Mouse (Mus musculus) heart, embryonic 12.5 days (tissue): Measurements from ENCODE around the gene Gm37240. TPM values are rescaled to one million over a fixed set of nuclear protein-coding genes. Genes with fewer than 3 reads are reported as not detected.
A peak's percentile ranks its signal among the peaks of the same experiment; 100 is the strongest.

Source experiments
- ATAC-seq: fragments of 200-750 bp; cut with Nextera tagmentation; 2 replicates; pipeline ENCODE4 v1.8.0; 2017; ENCODE audit warnings: moderate TSS enrichment, moderate library complexity; ENCODE audit not compliant: insufficient number of reproducible peaks, low FRiP score
- H3K27ac ChIP-seq: fragments of 300-500 bp; sonication (generic); 2 replicates; pipeline ENCODE4 v1.5.1; 2016; ENCODE audit warnings: mild to moderate bottlenecking, moderate library complexity; ENCODE audit not compliant: poor library complexity, severe bottlenecking
- H3K27me3 ChIP-seq: fragments of 300-500 bp; sonication (generic); replicated peaks from 2 replicates; pipeline ENCODE4 v1.6.1; 2016; ENCODE audit warnings: mild to moderate bottlenecking, moderate library complexity
- H3K36me3 ChIP-seq: fragments of 300-500 bp; sonication (generic); 2 replicates; pipeline ENCODE4 v1.6.1; 2016; ENCODE audit warnings: mild to moderate bottlenecking, moderate library complexity
- H3K4me1 ChIP-seq: fragments of 300-500 bp; sonication (generic); replicated peaks from 2 replicates; pipeline ENCODE4 v1.6.1; 2016; ENCODE audit warnings: mild to moderate bottlenecking
- H3K4me2 ChIP-seq: fragments of 300-500 bp; sonication (generic); 2 replicates; pipeline ENCODE4 v1.6.1; 2016; ENCODE audit warnings: mild to moderate bottlenecking, moderate library complexity
- H3K4me3 ChIP-seq: fragments of 300-500 bp; sonication (generic); 2 replicates; pipeline ENCODE4 v1.5.1; 2016; ENCODE audit warnings: mild to moderate bottlenecking
- H3K9ac ChIP-seq: fragments of 300-500 bp; sonication (generic); 2 replicates; pipeline ENCODE4 v1.6.1; 2016; ENCODE audit warnings: mild to moderate bottlenecking, moderate library complexity
- H3K9me3 ChIP-seq: fragments of 300-500 bp; sonication (generic); replicated peaks from 2 replicates; pipeline ENCODE4 v1.6.1; 2016; ENCODE audit warnings: mild to moderate bottlenecking, moderate library complexity
- WGBS: fragments of 180-500 bp; shearing (Covaris S2); methylation state at CpG from one replicate; pipeline ENCODE4 v1.1.7; 2016; 5-methylcytosine and 5-hydroxymethylcytosine counted together
- polyA plus RNA-seq: library from polyadenylated mRNA; unstranded; fragments of >200 nt; fragmentation: Nextera tagmentation; extraction: Ambion mirVana; gene quantifications from 2 replicates; pipeline ENCODE4 v1.2.1, GENCODE M21; 2016

Gm37240 gene
- polyA plus RNA-seq, 1 experiment from 2014 or later, result 4.6 TPM

DNA sequence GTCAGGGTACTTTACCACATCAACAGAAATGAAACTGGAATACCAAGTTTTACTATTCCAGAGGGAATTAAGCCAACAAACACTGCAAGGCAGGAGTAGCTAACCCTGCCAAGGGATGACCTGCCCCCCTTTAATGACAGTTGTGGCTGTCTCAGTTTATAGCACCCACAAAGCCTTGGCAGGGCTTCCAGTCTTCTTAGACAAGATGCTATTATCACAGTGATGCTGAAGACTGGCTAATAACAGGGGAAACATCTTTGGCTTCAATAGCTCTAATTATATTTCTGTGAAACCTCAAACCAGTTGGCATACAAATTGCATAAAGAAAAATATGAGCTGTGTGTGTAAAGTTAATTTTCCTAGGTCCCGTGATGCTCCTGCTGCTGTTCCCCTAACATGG lies 41.0 kb downstream of the Gm37240 start:
- 88% methylated on average over 1 of the region's 1 CpGs for WGBS
- no peak for ATAC-seq
- Histone ChIP-seq H3K36me3 (no peaks in the 10 kb centered on the region), H3K4me2 (no peak overlapping the region), H3K4me1 (peaks cover 16% of the 10 kb centered on the region), H3K27ac (no peak overlapping the region), H3K27me3 (no peaks in the 10 kb centered on the region), H3K9ac (no peak overlapping the region), H3K9me3 (no peaks in the 10 kb centered on the region), H3K4me3 (no peak overlapping the region)

DNA sequence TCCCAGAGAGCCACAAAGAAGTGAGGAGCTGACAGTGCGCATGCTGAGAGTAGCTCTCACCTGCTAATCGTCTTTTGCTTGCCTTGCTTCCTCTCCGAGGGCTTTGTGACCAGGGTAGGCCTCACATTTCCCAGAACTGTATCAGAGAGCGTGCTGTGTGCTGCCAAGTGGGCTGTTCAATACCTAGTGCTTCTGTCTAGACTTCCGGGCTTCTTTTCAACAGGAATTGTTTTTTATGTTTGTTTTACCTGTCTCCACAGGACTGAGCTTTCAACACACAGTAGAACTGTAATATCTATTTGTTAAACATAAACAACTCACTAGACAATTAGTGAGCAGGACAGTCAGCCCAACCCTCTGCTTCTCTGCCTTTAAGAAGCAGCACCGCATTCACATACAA lies 42.0 kb downstream of the Gm37240 start:
- no peak overlapping the region for H3K9ac ChIP-seq
- no peak overlapping the region for H3K4me2 ChIP-seq
- no peak overlapping the region for H3K27ac ChIP-seq
- H3K4me1 ChIP-seq, result peaks cover 16% of the 10 kb centered on the region
- H3K9me3 ChIP-seq, result no peaks in the 10 kb centered on the region
- no peaks in the 10 kb centered on the region for H3K27me3 ChIP-seq
- no peak for ATAC-seq
- no peak overlapping the region for H3K4me3 ChIP-seq
- H3K36me3 ChIP-seq, result no peaks in the 10 kb centered on the region
- 68% methylated on average over 6 of the region's 6 CpGs for WGBS

DNA sequence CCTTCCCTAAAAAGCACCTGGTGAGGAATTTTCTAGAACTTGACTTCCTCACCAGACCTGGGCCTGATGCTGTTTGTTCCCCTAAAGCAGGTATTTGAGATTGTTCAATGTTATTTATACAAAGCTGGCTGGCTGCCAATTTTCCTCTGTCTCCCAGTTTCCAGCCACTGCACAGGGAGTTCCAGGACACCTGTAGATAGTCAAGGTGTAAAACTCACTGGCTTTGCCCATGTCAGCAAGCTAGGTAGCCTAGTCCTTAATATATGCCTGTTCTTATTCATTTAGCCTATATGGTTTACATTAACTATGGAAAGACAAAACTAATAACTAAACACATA lies 44.5 kb downstream of the Gm37240 start:
- H3K9me3 ChIP-seq, result no peaks in the 10 kb centered on the region
- no peak overlapping the region; the same call in 1 of the 2 replicates for H3K4me2 ChIP-seq
- ATAC-seq, result no peak
- H3K27me3 ChIP-seq, result no peaks in the 10 kb centered on the region
- peak overlapping the region; percentile 72; the same call in 1 of the 2 replicates for H3K27ac ChIP-seq
- peaks cover 22% of the 10 kb centered on the region for H3K4me1 ChIP-seq
- no peaks in the 10 kb centered on the region for H3K36me3 ChIP-seq
- H3K4me3 ChIP-seq, result no peak overlapping the region
- no peak overlapping the region for H3K9ac ChIP-seq

DNA sequence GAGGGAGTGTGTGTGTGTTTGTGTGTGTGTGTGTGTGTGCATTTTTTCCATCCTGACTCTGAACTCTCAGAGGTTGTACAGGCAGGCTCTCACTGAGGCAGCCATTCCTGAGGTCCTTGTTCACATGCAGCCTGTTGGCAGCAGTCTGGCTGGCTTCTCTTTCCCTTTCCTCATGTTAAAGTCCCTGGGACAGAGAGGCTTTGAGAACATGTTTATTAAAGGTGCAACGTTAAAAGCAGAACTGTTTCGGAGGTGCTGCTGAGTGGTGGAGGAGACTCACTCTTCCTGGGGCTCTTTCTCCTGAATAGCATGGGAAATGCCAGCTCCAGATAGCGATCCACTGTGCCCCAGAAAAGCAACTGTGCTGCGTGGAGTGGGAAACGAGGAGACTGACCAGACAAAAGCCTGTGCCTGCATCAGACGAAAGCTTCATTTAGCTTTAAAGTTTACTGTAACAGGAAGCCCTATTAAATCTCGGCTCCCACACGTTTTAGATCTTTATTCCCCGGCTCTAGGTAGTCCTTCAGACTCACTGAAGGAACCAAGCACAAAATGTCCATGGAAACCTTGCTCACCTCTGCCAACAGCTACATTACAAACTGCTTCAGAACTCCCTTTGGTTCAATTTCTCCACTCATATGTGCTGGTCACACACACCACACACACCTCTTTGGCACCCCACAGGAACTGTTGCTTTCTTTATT lies 45.0 kb downstream of the Gm37240 start:
- Histone ChIP-seq H3K4me1 (peaks cover 22% of the 10 kb centered on the region), H3K27me3 (no peaks in the 10 kb centered on the region), H3K27ac (peak overlapping the region; percentile 72), H3K9ac (no peak overlapping the region), H3K9me3 (no peaks in the 10 kb centered on the region), H3K4me3 (no peak overlapping the region), H3K4me2 (peak overlapping the region; percentile 3), H3K36me3 (no peaks in the 10 kb centered on the region)
- no peak for ATAC-seq
- WGBS, result 30% methylated on average over 9 of the region's 9 CpGs

DNA sequence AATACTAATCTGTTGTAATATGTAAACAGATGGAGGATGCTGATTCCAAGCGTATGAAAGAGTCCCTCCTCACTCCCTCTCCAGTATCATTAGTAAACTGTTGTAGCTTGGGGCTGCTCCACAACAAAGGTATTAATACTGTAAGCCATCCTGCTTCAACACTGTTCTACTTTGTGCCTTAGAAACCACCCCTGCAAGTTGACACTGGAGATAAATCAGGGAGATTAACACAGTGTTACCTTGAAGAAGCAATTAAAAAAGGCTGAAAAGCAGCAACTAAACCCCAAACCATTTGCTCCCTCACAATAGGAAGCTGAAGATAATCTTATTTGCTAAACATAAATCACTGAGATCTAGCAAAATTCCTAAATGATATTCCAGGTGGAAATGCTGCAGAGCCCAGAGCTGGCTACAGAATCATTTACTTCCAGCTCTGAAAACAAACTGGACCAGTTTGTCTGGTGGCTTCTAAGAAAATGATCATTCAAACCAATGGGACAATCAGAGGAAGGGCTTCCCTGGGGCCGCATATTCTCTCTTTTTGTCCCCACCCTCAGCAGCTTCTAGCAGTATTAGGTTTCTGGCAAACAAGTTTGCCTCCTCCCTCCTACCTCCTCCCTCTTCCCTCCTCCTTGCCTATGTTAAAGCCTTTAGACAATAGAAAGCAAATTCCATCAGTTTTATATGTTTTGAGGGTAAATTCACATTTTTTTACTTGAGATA lies 45.7 kb downstream of the Gm37240 start:
- ATAC-seq, result no peak
- Histone ChIP-seq H3K4me2 (no peak overlapping the region), H3K27me3 (no peaks in the 10 kb centered on the region), H3K9ac (no peak overlapping the region), H3K27ac (peak overlapping the region; percentile 72; the same call in 1 of the 2 replicates), H3K4me1 (peaks cover 22% of the 10 kb centered on the region), H3K9me3 (no peaks in the 10 kb centered on the region), H3K4me3 (no peak overlapping the region), H3K36me3 (no peaks in the 10 kb centered on the region)
- WGBS, result 48% methylated on average over 2 of the region's 2 CpGs

DNA sequence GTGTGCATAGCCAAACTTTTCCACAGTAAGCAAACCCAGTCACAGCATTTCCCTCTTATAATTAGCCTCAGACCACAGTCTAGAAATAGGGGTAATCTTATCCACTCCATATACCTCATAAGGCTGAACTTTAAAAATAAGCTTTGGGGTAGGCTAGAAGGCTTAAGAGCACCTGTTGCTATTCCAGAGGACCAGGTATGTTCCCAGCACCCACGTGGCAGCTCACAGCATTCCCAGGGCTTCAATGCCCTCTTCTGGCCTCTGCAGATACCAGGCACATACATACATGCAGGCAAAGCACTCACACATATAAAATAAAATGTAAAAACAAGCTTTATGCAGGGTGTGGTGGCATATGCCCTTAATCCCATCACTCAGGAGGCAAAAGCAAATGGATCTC lies 53.7 kb downstream of the Gm37240 start:
- H3K4me2 ChIP-seq, result no peak overlapping the region
- no peaks in the 10 kb centered on the region for H3K27me3 ChIP-seq
- no peak overlapping the region for H3K4me3 ChIP-seq
- H3K36me3 ChIP-seq, result no peaks in the 10 kb centered on the region
- H3K27ac ChIP-seq, result no peak overlapping the region
- ATAC-seq, result no peak
- H3K9me3 ChIP-seq, result no peaks in the 10 kb centered on the region
- no peak overlapping the region for H3K9ac ChIP-seq
- peaks cover 4% of the 10 kb centered on the region; the same call in 1 of the 2 replicates for H3K4me1 ChIP-seq
- 72% methylated on average over 1 of the region's 1 CpGs for WGBS

DNA sequence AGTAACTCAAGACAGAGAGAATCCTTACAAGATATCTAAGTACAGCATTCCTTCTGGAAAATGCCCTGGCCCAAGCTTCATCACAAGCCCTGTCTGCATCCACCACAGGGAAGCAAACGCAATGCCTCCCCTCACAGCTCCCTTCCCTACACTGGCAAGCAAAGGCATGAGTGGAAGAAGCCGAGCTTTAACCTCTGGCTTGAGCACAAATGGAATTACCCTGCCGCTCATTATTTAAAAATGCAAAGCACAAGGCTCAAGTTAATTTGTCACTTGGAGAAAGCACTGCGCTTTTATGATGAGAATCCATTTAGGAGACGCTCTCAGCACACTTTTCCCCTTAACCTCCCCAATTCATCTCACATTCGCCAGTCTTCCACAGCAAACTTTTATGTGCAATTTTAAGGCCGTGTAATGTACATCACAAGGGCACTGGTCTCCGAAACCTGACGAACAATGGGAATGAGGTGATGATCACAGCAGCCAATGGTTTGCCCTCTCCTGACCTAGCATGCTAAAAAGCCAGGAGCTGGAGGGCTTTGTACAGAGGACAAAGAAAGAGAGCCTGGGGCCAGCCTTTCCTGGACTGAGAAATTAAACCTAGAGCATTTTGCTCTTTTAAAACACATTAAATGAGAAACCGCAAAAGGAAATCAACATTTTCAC lies 54.7 kb downstream of the Gm37240 start:
- no peak for ATAC-seq
- Histone ChIP-seq H3K4me1 (no peaks in the 10 kb centered on the region), H3K27me3 (no peaks in the 10 kb centered on the region), H3K27ac (no peak overlapping the region), H3K9me3 (no peaks in the 10 kb centered on the region), H3K4me2 (no peak overlapping the region), H3K4me3 (no peak overlapping the region), H3K9ac (no peak overlapping the region), H3K36me3 (no peaks in the 10 kb centered on the region)
- WGBS, result 84% methylated on average over 10 of the region's 10 CpGs

DNA sequence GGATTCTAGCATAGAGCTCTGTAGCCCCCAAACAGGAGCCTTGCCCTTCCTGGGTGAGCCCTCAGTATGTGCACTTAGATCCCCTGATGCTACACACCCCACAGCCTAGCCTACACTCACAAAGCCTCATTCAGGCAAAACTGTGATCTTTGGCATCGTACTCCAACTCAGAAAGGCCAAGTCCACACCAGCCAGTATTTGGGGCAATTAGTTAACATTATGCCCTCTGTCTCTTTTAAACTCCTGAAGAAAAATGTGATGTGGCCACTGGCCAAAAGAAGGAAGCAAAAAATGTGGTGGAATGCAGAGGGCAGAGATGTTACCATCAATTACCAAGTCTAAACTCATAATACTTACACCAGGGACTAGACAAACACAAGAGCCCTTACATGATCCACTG lies 55.5 kb downstream of the Gm37240 start:
- H3K4me2 ChIP-seq, result no peak overlapping the region
- H3K4me1 ChIP-seq, result no peaks in the 10 kb centered on the region
- no peak overlapping the region for H3K9ac ChIP-seq
- no peaks in the 10 kb centered on the region for H3K36me3 ChIP-seq
- WGBS, result 70% methylated on average over 1 of the region's 1 CpGs
- H3K4me3 ChIP-seq, result no peak overlapping the region
- H3K27ac ChIP-seq, result no peak overlapping the region
- ATAC-seq, result no peak
- H3K27me3 ChIP-seq, result no peaks in the 10 kb centered on the region
- H3K9me3 ChIP-seq, result no peaks in the 10 kb centered on the region

DNA sequence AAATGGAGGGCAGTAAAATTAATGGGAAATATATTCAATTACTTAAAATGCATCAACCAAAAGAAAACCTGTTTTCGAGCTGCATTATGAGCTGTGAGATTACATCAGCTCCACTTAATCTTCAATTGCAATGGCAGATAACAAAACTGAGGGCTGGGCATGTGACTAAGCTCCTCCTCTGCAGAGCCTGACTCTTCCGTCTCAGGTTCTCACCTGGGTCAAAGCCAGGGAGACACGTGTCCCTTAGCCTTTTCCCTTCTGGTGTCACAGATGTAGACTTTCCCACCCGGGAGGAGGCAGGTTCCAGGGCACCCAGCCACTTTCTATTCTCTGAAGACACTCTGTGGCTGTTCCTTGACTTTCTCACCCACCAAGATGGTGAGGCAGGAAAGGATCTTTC lies 58.3 kb downstream of the Gm37240 start:
- no peaks in the 10 kb centered on the region for H3K9me3 ChIP-seq
- H3K9ac ChIP-seq, result no peak overlapping the region
- no peaks in the 10 kb centered on the region for H3K4me1 ChIP-seq
- no peak overlapping the region for H3K4me2 ChIP-seq
- H3K27ac ChIP-seq, result no peak overlapping the region
- 54% methylated on average over 4 of the region's 4 CpGs for WGBS
- ATAC-seq, result no peak
- H3K4me3 ChIP-seq, result no peak overlapping the region
- H3K36me3 ChIP-seq, result no peaks in the 10 kb centered on the region
- no peaks in the 10 kb centered on the region for H3K27me3 ChIP-seq

DNA sequence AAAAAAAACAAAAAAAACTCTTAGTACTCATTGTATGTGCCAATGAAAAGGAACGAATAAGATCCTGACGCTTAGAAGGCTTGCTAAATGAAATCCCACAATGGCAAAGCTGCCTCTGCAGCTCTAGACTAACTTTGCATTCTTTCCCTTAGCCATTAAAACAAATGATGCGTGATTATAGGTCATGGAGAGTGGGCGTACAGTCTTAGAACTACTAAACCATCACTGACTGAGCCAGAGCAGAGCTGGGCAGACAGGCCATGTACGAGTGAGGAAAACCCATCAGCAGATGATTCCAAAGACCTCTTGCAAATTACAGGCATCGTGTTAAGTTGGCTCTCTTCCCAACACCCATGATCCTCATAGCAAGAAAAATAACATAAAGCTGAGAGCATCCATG lies 59.5 kb downstream of the Gm37240 start:
- Histone ChIP-seq H3K27me3 (no peaks in the 10 kb centered on the region), H3K9ac (no peak overlapping the region), H3K27ac (no peak overlapping the region), H3K36me3 (no peaks in the 10 kb centered on the region), H3K4me2 (no peak overlapping the region), H3K9me3 (no peaks in the 10 kb centered on the region), H3K4me3 (no peak overlapping the region), H3K4me1 (no peaks in the 10 kb centered on the region)
- no peak for ATAC-seq
- 80% methylated on average over 6 of the region's 6 CpGs for WGBS

DNA sequence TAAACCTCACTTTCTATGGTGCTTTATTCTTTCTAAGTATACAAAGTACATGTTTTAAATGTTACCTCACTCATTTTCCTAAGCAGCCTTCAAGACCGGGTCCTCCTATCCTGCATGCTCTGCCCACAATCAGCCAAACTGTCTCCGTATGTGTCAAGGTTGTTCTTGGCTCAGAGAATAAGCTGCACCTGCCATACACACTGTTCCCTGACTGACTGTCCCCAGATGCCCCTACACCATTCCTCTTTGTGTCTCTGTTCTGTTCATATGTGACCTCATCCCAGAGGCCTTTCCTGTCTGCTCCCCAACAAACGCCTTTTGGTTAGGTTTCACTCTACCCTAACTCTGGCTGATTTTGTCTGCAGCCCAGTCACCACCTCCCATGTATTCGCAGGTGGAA lies 60.0 kb downstream of the Gm37240 start:
- H3K27ac ChIP-seq, result no peak overlapping the region
- WGBS, result 57% methylated on average over 4 of the region's 4 CpGs
- H3K9ac ChIP-seq, result no peak overlapping the region
- no peak overlapping the region for H3K4me2 ChIP-seq
- no peaks in the 10 kb centered on the region for H3K4me1 ChIP-seq
- ATAC-seq, result no peak
- H3K9me3 ChIP-seq, result no peaks in the 10 kb centered on the region
- no peaks in the 10 kb centered on the region for H3K36me3 ChIP-seq
- H3K4me3 ChIP-seq, result no peak overlapping the region
- H3K27me3 ChIP-seq, result no peaks in the 10 kb centered on the region
